Mouse (Mus musculus) thymus, adult 2 months (tissue): ENCODE data around the gene Prodh2. TPM values are rescaled to one million over a fixed set of nuclear protein-coding genes. Genes with fewer than 3 reads are reported as not detected.

ENCODE experiments used
- DNase-seq: peaks from one replicate; pipeline ENCODE4 v3.0.0; 2021
- H3K27ac ChIP-seq: fragments of 200-500 bp; 2 replicates; pipeline ENCODE4 v1.5.1; 2012; ENCODE audit warnings: low read length, control low read depth; ENCODE audit not compliant: control insufficient read depth, insufficient read depth
- H3K27me3 ChIP-seq: fragments of 200-500 bp; 2 replicates; pipeline ENCODE4 v1.6.1; 2012; ENCODE audit warnings: mild to moderate bottlenecking, low read length, moderate library complexity, mixed read lengths; ENCODE audit not compliant: control insufficient read depth, insufficient read depth
- H3K36me3 ChIP-seq: fragments of 200-500 bp; 2 replicates; pipeline ENCODE4 v1.6.1; 2012; ENCODE audit warnings: mild to moderate bottlenecking, low read length, moderate library complexity; ENCODE audit not compliant: control insufficient read depth, insufficient read depth
- H3K4me1 ChIP-seq: fragments of 200-500 bp; replicated peaks from 2 replicates; pipeline ENCODE4 v1.6.1; 2012; ENCODE audit warnings: low read length; ENCODE audit not compliant: control insufficient read depth, insufficient read depth
- H3K4me3 ChIP-seq: fragments of 200-500 bp; 2 replicates; pipeline ENCODE4 v1.5.1; 2012; ENCODE audit warnings: mild to moderate bottlenecking, low read length, control low read depth, moderate library complexity; ENCODE audit not compliant: control insufficient read depth, insufficient read depth
- CTCF ChIP-seq: fragments of 200-500 bp; IDR thresholded peaks from 2 replicates; pipeline ENCODE4 v1.5.1; 2012; ENCODE audit warnings: mild to moderate bottlenecking, control low read depth, low read length, moderate library complexity, borderline replicate concordance; ENCODE audit not compliant: control insufficient read depth, poor library complexity, insufficient read depth; ENCODE audit errors: extremely low read depth
- POLR2A ChIP-seq: fragments of 200-500 bp; IDR thresholded peaks from 2 replicates; pipeline ENCODE4 v1.6.1; 2012; ENCODE audit warnings: mild to moderate bottlenecking, low read length, control low read depth, moderate library complexity; ENCODE audit not compliant: control insufficient read depth, poor library complexity, insufficient read depth; ENCODE audit errors: extremely low read depth
- WGBS: fragments of 180-500 bp; shearing (Covaris S2); methylation state at CpG from one replicate; pipeline ENCODE4 v1.1.7; 2018; 5-methylcytosine and 5-hydroxymethylcytosine counted together
- polyA plus RNA-seq: library from polyadenylated mRNA; depleted of rRNA; stranded (reverse); fragments of >200 nt; gene quantifications from 2 replicates; pipeline ENCODE4 v1.2.3, GENCODE M21; 2012; rRNA removed

Gene Prodh2
- polyA plus RNA-seq, 1 experiment = 0.13 TPM

DNA sequence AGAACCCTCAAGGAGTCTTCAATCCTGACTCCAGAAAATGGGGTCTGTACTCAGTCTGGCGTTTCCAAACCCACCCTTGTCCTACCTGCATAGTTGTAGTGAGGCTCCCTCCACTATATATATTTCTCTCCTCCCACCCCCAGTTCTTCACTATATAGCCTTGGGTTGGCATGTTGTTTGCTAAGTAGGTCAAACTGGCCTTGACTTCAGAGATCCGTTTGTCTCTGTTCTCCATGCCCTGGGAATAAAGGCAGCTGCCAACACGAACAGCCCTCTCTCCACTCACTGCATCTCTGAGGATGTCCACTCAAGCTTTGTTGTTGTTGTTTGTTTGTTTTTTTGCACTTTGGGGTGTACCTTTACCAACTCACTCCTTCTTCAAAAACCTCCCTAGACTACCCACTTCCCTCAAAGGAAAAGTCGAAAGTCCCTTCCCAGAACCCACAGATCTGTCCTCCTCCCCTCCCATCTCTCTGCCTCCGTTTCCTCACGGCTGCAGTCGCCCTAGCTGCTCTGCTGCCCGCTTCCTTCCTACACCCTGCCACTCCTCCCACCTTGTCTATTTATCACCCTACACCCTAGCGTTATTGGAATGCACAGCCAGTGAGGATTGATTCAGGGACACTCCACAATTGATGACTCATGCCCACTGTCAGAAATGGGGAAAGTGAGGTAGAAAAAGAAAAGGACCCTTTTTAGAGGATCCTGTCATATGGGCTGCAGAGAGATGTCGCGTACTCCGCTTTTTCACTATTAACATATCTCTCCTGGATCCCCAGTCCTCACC is 65.4 kb downstream of the Prodh2 start:
- DNase-seq = no peak
- Histone ChIP-seq H3K4me3 (peak overlapping the region; percentile 73), H3K27me3 (no peaks in the 10 kb centered on the region), H3K27ac (peak overlapping the region; percentile 29; the same call in 1 of the 2 replicates), H3K4me1 (peaks cover 15% of the 10 kb centered on the region), H3K36me3 (peaks cover 19% of the 10 kb centered on the region)
- 8% methylated on average over 12 of the region's 12 CpGs for WGBS
- TF ChIP-seq POLR2A = no peak
- TF ChIP-seq CTCF = no peak

GRCm38 (mm10) chr7:30559443-30559954 is 66.1 kb downstream of the Prodh2 start, which contains the start of gene Lin37:
Lin37 (minus strand) TSS chr7:30559838.
- peaks cover 21% of the 10 kb centered on the region for H3K4me1 ChIP-seq
- TF ChIP-seq CTCF (0 out of 2 replicates have a peak, but pooled peaks have one; percentile 31), POLR2A (peak; percentile 66; the same call in 1 of the 2 replicates)
- peak within 1 kb of the TSS; percentile 29; the same call in 1 of the 2 replicates for H3K27ac ChIP-seq
- peaks cover 19% of the 10 kb centered on the region for H3K36me3 ChIP-seq
- WGBS = under 1% methylated on average over 20 of the region's 20 CpGs
- H3K4me3 ChIP-seq = peak within 1 kb of the TSS; percentile 73
- H3K27me3 ChIP-seq = no peaks in the 10 kb centered on the region
- peak; percentile 95 for DNase-seq

DNA sequence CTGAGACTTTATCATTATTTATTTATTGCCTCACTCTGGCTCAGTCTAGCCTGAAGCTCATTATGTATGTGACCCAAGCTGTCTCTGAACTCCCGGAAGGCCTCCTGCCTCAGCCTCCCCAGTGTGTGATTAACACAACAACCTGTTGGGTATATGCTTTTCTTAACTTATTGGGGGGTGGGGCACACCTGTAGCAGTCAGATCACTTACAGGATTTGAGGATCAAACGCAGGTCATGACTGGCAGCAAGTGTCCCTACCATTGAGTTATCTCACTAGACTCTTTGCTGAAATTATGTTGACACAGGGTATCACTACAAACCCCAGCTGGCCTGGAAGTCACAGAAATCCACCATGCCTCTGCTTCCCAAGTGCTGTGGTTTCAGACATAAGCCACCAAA is 66.9 kb downstream of the Prodh2 start:
- Histone ChIP-seq H3K4me3 (no peak overlapping the region), H3K27me3 (no peaks in the 10 kb centered on the region), H3K36me3 (peaks cover 14% of the 10 kb centered on the region), H3K4me1 (peaks cover 25% of the 10 kb centered on the region), H3K27ac (no peak overlapping the region)
- 88% methylated on average over 2 of the region's 2 CpGs for WGBS
- TF ChIP-seq CTCF = no peak
- no peak for TF ChIP-seq POLR2A
- no peak for DNase-seq

DNA sequence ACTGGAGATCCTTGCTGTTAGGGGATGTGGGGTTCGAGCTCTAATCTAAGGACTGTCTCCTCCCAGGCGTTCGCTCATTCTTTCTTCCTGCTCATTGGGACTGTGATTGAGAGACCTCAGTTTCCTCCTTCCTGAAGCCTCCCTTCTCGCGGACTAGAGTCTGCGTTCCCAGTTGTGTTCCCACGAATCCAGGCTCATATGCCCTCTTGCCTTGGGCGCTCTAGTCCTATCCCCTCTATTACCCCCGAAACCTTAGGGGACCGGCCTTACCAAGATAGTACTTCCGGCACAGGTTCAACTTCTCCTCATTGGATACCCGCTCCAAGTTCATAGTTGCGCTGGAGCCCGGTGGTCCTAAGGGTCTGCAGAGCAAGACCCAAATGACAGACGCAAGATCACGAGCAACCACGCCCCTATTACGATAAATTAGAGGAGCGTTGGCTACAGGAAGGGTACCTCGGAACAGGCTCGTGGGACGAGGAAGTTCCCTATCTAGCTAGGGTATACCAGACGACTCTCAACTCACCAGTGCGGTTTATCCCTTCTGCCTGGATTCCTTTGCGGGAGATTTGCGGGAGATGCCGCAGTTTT is 69.2 kb downstream of the Prodh2 start:
- H3K4me3 ChIP-seq = peak overlapping the region; percentile 69
- TF ChIP-seq CTCF = no peak
- no peak for TF ChIP-seq POLR2A
- under 1% methylated on average over 27 of the region's 27 CpGs for WGBS
- H3K27ac ChIP-seq = peak overlapping the region; percentile 72
- DNase-seq = no peak
- no peaks in the 10 kb centered on the region for H3K27me3 ChIP-seq
- no peaks in the 10 kb centered on the region for H3K36me3 ChIP-seq
- H3K4me1 ChIP-seq = peaks cover 25% of the 10 kb centered on the region

Other genes starting within 250 kb of the Prodh2 start
- gene Thap8, start 213.5 kb upstream of the Prodh2 start, polyA plus RNA-seq = 0.17 and 0.26 TPM in 2 replicates
- gene Wdr62, start 213.2 kb upstream of the Prodh2 start, polyA plus RNA-seq = 54.1 and 66.9 TPM in 2 replicates
- 2.9 and 3.3 TPM in 2 replicates for gene Clip3, start 201.9 kb upstream of the Prodh2 start, polyA plus RNA-seq
- 159 and 192 TPM in 2 replicates for gene Alkbh6, start 184.9 kb upstream of the Prodh2 start, polyA plus RNA-seq
- 15.4 and 16.8 TPM in 2 replicates for gene Syne4, start 178.8 kb upstream of the Prodh2 start, polyA plus RNA-seq
- gene E130208F15Rik, start 171.9 kb upstream of the Prodh2 start, polyA plus RNA-seq = 0.74 and 0.93 TPM in 2 replicates
- gene Sdhaf1, start 169.7 kb upstream of the Prodh2 start, polyA plus RNA-seq = 26.9 and 31.7 TPM in 2 replicates
- gene Lrfn3, start 130.8 kb upstream of the Prodh2 start, polyA plus RNA-seq = 0.78 and 1.1 TPM in 2 replicates
- gene Tyrobp, start 79.9 kb upstream of the Prodh2 start, polyA plus RNA-seq = 273 and 417 TPM in 2 replicates
- 212 and 279 TPM in 2 replicates for gene Hcst, start 73.8 kb upstream of the Prodh2 start, polyA plus RNA-seq
- gene Nfkbid, start 71.9 kb upstream of the Prodh2 start, polyA plus RNA-seq = 72.8 and 77.4 TPM in 2 replicates
- gene Aplp1, start 48.1 kb upstream of the Prodh2 start, polyA plus RNA-seq = 5.9 and 6.0 TPM in 2 replicates
- 0.05 and 0.15 TPM in 2 replicates for gene Kirrel2, start 35.9 kb upstream of the Prodh2 start, polyA plus RNA-seq
- 0.19 and 0.38 TPM in 2 replicates for gene Nphs1, start 35.3 kb upstream of the Prodh2 start, polyA plus RNA-seq
- gene Arhgap33, start 41.4 kb downstream of the Prodh2 start, polyA plus RNA-seq = 156 and 176 TPM in 2 replicates
- gene Hspb6, start 58.6 kb downstream of the Prodh2 start, polyA plus RNA-seq = 30.0 and 89.6 TPM in 2 replicates
- 36.1 and 36.3 TPM in 2 replicates for gene Proser3, start 58.7 kb downstream of the Prodh2 start, polyA plus RNA-seq
- gene Lin37, start 66.2 kb downstream of the Prodh2 start, polyA plus RNA-seq = 73.0 and 78.6 TPM in 2 replicates
- 81.5 and 84.2 TPM in 2 replicates for gene U2af1l4, start 69.7 kb downstream of the Prodh2 start, polyA plus RNA-seq
- 7.3 and 8.8 TPM in 2 replicates for gene Gm49396, start 69.7 kb downstream of the Prodh2 start, polyA plus RNA-seq
- gene Psenen, start 70.0 kb downstream of the Prodh2 start, polyA plus RNA-seq = 130 and 176 TPM in 2 replicates
- gene Igflr1, start 71.8 kb downstream of the Prodh2 start, polyA plus RNA-seq = 26.1 and 31.7 TPM in 2 replicates
- 161 and 171 TPM in 2 replicates for gene Kmt2b, start 95.1 kb downstream of the Prodh2 start, polyA plus RNA-seq
- 1.9 and 3.2 TPM in 2 replicates for gene Zbtb32, start 105.3 kb downstream of the Prodh2 start, polyA plus RNA-seq
- gene Upk1a, start 119.2 kb downstream of the Prodh2 start, polyA plus RNA-seq = 4.5 and 7.5 TPM in 2 replicates
- gene Cox6b1, start 132.5 kb downstream of the Prodh2 start, polyA plus RNA-seq = 283 and 388 TPM in 2 replicates
- 0.13 TPM in 1 of 2 replicates, not detected in the other for gene Etv2, start 142.2 kb downstream of the Prodh2 start, polyA plus RNA-seq
- 117 and 129 TPM in 2 replicates for gene Rbm42, start 156.7 kb downstream of the Prodh2 start, polyA plus RNA-seq
- 41.2 and 47.7 TPM in 2 replicates for gene Haus5, start 171.4 kb downstream of the Prodh2 start, polyA plus RNA-seq
- not detected in 2 replicates for gene Pmis2, start 178.0 kb downstream of the Prodh2 start, polyA plus RNA-seq
- 0.28 and 0.82 TPM in 2 replicates for gene 2200002J24Rik, start 205.3 kb downstream of the Prodh2 start, polyA plus RNA-seq
- gene Atp4a, start 218.6 kb downstream of the Prodh2 start, polyA plus RNA-seq = 2.7 and 3.8 TPM in 2 replicates
- 161 and 204 TPM in 2 replicates for gene Tmem147, start 235.9 kb downstream of the Prodh2 start, polyA plus RNA-seq